Mouse (Mus musculus): ENCODE results near the gene Cpxm2.

DNA sequence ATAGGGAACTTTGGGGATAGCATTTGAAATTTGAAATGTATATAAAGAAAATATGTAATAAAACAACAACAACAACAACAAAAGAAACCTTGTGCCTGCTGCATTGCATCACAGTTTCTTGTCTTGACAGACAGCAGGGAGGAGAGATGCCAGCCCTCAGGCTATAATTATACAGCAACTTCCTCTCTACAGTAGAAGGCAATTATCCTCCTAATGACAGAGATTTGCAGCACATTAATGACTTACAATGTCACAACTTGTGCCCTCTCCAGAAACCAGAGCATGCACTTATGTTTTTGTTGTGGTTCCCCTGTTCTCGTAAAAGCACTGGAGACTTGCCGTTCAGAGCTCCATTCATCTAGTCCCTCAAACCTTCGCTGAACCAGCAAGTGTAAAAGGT is 44.2 kb downstream of the Cpxm2 start:
- TF ChIP-seq POLR2A (IDR thresholded peaks at IDR 0.05; ENCODE audit: borderline replicate concordance, insufficient read depth, low read length) (no peak), CTCF (IDR thresholded peaks at IDR 0.05; ENCODE audit: borderline replicate concordance, insufficient read depth, low read depth, low read length) (no peak)

Data from cerebellum, adult 2 months (tissue).